In the genomic region with DNA sequence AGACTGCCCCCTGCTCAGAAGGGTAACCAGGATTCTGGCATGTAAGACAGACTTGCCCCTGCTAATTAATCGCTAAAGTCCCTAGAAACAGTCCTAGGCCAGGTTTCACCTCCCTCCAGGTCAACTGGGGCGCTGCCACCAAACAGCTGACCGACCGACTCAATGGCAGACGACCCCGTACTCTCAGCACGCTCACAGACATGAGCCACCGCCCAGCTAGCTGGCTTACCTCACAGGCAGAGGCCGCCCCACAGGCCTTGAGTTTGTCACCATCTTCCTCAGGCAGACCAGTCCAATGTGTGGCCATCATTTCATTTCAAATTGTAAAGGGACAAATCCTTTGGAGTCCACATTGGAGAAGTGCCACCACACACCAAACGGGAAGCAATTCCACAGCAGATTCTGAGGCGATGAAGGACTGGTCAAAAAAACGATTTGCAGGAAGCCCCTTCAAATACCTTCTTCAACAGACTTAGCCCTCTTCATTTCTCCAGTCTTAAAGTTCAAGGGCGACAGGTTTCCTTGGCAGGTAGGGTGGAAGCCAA, we compare ENCODE assay signal across 8 mouse cellular contexts. TPM values are rescaled to one million over a fixed set of nuclear protein-coding genes. Genes with fewer than 3 reads are reported as not detected.
DNase-seq lines count a peak whose midpoint lies in the region; ATAC-seq lines count a peak whose summit lies in the region.

No protein-coding gene starts in this region.

- WGBS in limb, embryonic 11.5 days: 1% methylated on average over 13 of the region's 13 CpGs
- WGBS in midbrain, embryonic 15.5 days: under 1% methylated on average over 13 of the region's 13 CpGs
- 4% methylated on average over 13 of the region's 13 CpGs for WGBS in stomach, embryonic 16.5 days

- H3K9me3 ChIP-seq in erythroblast, embryonic 14.5 days (ENCODE audit: control insufficient read depth, low read length): no peaks in the 10 kb centered on the region
- H3K9me3 ChIP-seq in limb, embryonic 11.5 days (ENCODE audit: control insufficient read depth, low read length): no peaks in the 10 kb centered on the region
- H3K9me3 ChIP-seq in midbrain, embryonic 15.5 days: no peaks in the 10 kb centered on the region
- no peaks in the 10 kb centered on the region for H3K9me3 ChIP-seq in stomach, embryonic 16.5 days (replicated peaks; ENCODE audit: control insufficient read depth, low read length)

- peak; percentile 25 to 36 for DNase-seq in left cerebral cortex, adult 18-20 months (ENCODE audit: low spot score in 2 of 2)
- DNase-seq in left cerebral cortex, adult 11 months (ENCODE audit: low spot score): no peak
- peak; percentile 56 for DNase-seq in adrenal gland, postnatal 25 days
- DNase-seq in heart, postnatal 36 days: peak; percentile 46 to 65
- peak; percentile 60 for DNase-seq in limb, embryonic 11.5 days (ENCODE audit: low spot score)

- H3K27me3 ChIP-seq in erythroblast, embryonic 14.5 days (ENCODE audit: control insufficient read depth): no peaks in the 10 kb centered on the region
- H3K27me3 ChIP-seq in limb, embryonic 11.5 days (ENCODE audit: control insufficient read depth, insufficient read depth, low read length): no peaks in the 10 kb centered on the region
- H3K27me3 ChIP-seq in midbrain, embryonic 15.5 days (replicated peaks): no peaks in the 10 kb centered on the region
- H3K27me3 ChIP-seq in stomach, embryonic 16.5 days (ENCODE audit: control insufficient read depth, insufficient read depth, low read length): no peaks in the 10 kb centered on the region

- peaks cover 38% of the 10 kb centered on the region for H3K36me3 ChIP-seq in erythroblast, embryonic 14.5 days (ENCODE audit: control insufficient read depth)
- H3K36me3 ChIP-seq in limb, embryonic 11.5 days (ENCODE audit: control insufficient read depth, insufficient read depth, low read length): no peaks in the 10 kb centered on the region
- H3K36me3 ChIP-seq in midbrain, embryonic 15.5 days (replicated peaks): no peaks in the 10 kb centered on the region
- H3K36me3 ChIP-seq in stomach, embryonic 16.5 days (ENCODE audit: control insufficient read depth, insufficient read depth, low read length): no peaks in the 10 kb centered on the region

- no peak overlapping the region for H3K27ac ChIP-seq in limb, embryonic 11.5 days (replicated peaks; ENCODE audit: low read depth, low read length)
- peak overlapping the region; percentile 99 for H3K27ac ChIP-seq in midbrain, embryonic 15.5 days
- peak overlapping the region; percentile 99 for H3K27ac ChIP-seq in stomach, embryonic 16.5 days (ENCODE audit: low read length)

- H3K4me2 ChIP-seq in limb, embryonic 11.5 days (ENCODE audit: low read depth, severe bottlenecking): peak overlapping the region; percentile 88
- H3K4me2 ChIP-seq in midbrain, embryonic 15.5 days: peak overlapping the region; percentile 82
- peak overlapping the region; percentile 93 for H3K4me2 ChIP-seq in stomach, embryonic 16.5 days (ENCODE audit: low read depth, low read length)

- intact Hi-C loops in heart, postnatal 36 days (cut with DNase I): loop anchor here (5.0 kb wide), 3 partner anchors 50 to 295 kb away; no protein-coding TSS in a partner anchor

- peak overlapping the region; percentile 95 for H3K4me3 ChIP-seq in erythroblast, embryonic 14.5 days (replicated peaks)
- peak overlapping the region; percentile 81 for H3K4me3 ChIP-seq in limb, embryonic 11.5 days (ENCODE audit: low read depth, low read length)
- peak overlapping the region; percentile 98 for H3K4me3 ChIP-seq in midbrain, embryonic 15.5 days
- peak overlapping the region; percentile 92 for H3K4me3 ChIP-seq in stomach, embryonic 16.5 days (replicated peaks; ENCODE audit: low read length)

- peaks cover 70% of the 10 kb centered on the region for H3K4me1 ChIP-seq in erythroblast, embryonic 14.5 days (ENCODE audit: control insufficient read depth)
- H3K4me1 ChIP-seq in limb, embryonic 11.5 days (ENCODE audit: control insufficient read depth, insufficient read depth, low read length): peaks cover 5% of the 10 kb centered on the region; the same call in 1 of the 2 replicates
- peaks cover 31% of the 10 kb centered on the region for H3K4me1 ChIP-seq in midbrain, embryonic 15.5 days
- peaks cover 30% of the 10 kb centered on the region for H3K4me1 ChIP-seq in stomach, embryonic 16.5 days (ENCODE audit: control insufficient read depth, insufficient read depth, low read length)

- peak overlapping the region; percentile 98 for H3K9ac ChIP-seq in limb, embryonic 11.5 days (ENCODE audit: low read length)
- H3K9ac ChIP-seq in midbrain, embryonic 15.5 days: peak overlapping the region; percentile 100
- H3K9ac ChIP-seq in stomach, embryonic 16.5 days (ENCODE audit: low read length): peak overlapping the region; percentile 93

- no peak for ATAC-seq in limb, embryonic 11.5 days (ENCODE audit: insufficient number of reproducible peaks, low FRiP score, low TSS enrichment, low read depth)
- no peak for ATAC-seq in midbrain, embryonic 15.5 days (replicated peaks)
- ATAC-seq in stomach, embryonic 16.5 days (ENCODE audit: insufficient read depth, low FRiP score): no peak

RNA-seq across cellular contexts. Expression of gene Arhgap21, which starts 1.5 kb away (rescaled TPM):
- 100 to 1,000 TPM; 263 to 268 TPM for total RNA-seq in left cerebral cortex, adult 18-20 months (2021)
- 72.8 and 85.1 TPM in 2 replicates for total RNA-seq in adrenal gland, postnatal 25 days (2021)
- polyA plus RNA-seq in erythroblast, embryonic 14.5 days (2012): 4.9 and 5.1 TPM in 2 replicates
- 10 to 100 TPM; 73.4 to 85.7 TPM for total RNA-seq in heart, postnatal 36 days (2021)
- 16.3 and 16.9 TPM in 2 replicates for polyA plus RNA-seq in limb, embryonic 11.5 days (2014; fragmentation: Nextera tagmentation; extraction: Ambion mirVana)
- 46.6 and 48.5 TPM in 2 replicates for polyA plus RNA-seq in midbrain, embryonic 15.5 days (2015; fragmentation: Nextera tagmentation; extraction: Ambion mirVana)
- polyA plus RNA-seq in stomach, embryonic 16.5 days (2015; fragmentation: Nextera tagmentation; extraction: Ambion mirVana): 9.3 and 9.5 TPM in 2 replicates
